ENCODE assay signal across 8 mouse cellular contexts in genomic region chr9:96887954-96888353, GRCm38 (mm10). TPM values are rescaled to one million over a fixed set of nuclear protein-coding genes. Genes with fewer than 3 reads are reported as not detected.
DNase-seq lines count a peak whose midpoint lies in the region; ATAC-seq and TF ChIP-seq lines count a peak whose summit lies in the region.

No protein-coding gene starts in this region.

- intact Hi-C loops in gastrocnemius, postnatal 14 days (cut with DNase I; ENCODE audit: low total_unique reads), result loop anchor here (2.0 kb wide), 1 partner anchor 47 kb away; no protein-coding TSS in a partner anchor

- TF ChIP-seq POLR2A in limb, embryonic 14.5 days (IDR thresholded peaks at IDR 0.05; ENCODE audit: borderline replicate concordance, extremely low read depth, insufficient read depth, insufficient read length), result no peak

- DNase-seq in lung, postnatal 4 days, result no peak
- no peak for DNase-seq in forebrain, embryonic 11.5 days (ENCODE audit: low spot score)
- DNase-seq in limb, embryonic 14.5 days (ENCODE audit: low spot score), result no peak
- no peak for DNase-seq in spleen, postnatal 14 days (ENCODE audit: low spot score in 2 of 2)
- DNase-seq in gastrocnemius, postnatal 14 days, result no peak
- DNase-seq in lung, postnatal 10 days, result no peak

- H3K9ac ChIP-seq in lung, embryonic 15.5 days, result no peak overlapping the region
- no peak overlapping the region for H3K9ac ChIP-seq in forebrain, embryonic 11.5 days (ENCODE audit: low read length)
- no peak overlapping the region for H3K9ac ChIP-seq in limb, embryonic 14.5 days (ENCODE audit: low read depth, low read length, severe bottlenecking)

- H3K4me3 ChIP-seq in lung, embryonic 15.5 days, result no peak overlapping the region
- H3K4me3 ChIP-seq in forebrain, embryonic 11.5 days (ENCODE audit: low read depth, low read length), result peak overlapping the region; percentile 53; the same call in 1 of the 2 replicates
- H3K4me3 ChIP-seq in limb, embryonic 14.5 days (replicated peaks; ENCODE audit: low read length), result peak overlapping the region; percentile 68; the same call in 1 of the 2 replicates

- 0 out of 2 replicates have a peak, but pooled peaks cover 7% of the 10 kb centered on the region for H3K4me1 ChIP-seq in lung, embryonic 15.5 days
- peaks cover 13% of the 10 kb centered on the region; the same call in 1 of the 2 replicates for H3K4me1 ChIP-seq in forebrain, embryonic 11.5 days (replicated peaks; ENCODE audit: control insufficient read depth, insufficient read depth, low read length)
- peaks cover 12% of the 10 kb centered on the region for H3K4me1 ChIP-seq in limb, embryonic 14.5 days (ENCODE audit: control insufficient read depth, insufficient read depth, low read length)

- no peaks in the 10 kb centered on the region for H3K36me3 ChIP-seq in lung, embryonic 15.5 days
- no peaks in the 10 kb centered on the region for H3K36me3 ChIP-seq in forebrain, embryonic 11.5 days (ENCODE audit: control insufficient read depth, insufficient read depth, low read length)
- H3K36me3 ChIP-seq in limb, embryonic 14.5 days (ENCODE audit: control insufficient read depth, insufficient read depth, low read length), result no peaks in the 10 kb centered on the region

- no peak overlapping the region for H3K27ac ChIP-seq in lung, embryonic 15.5 days
- H3K27ac ChIP-seq in forebrain, embryonic 11.5 days (ENCODE audit: low read depth, low read length), result no peak overlapping the region
- no peak overlapping the region for H3K27ac ChIP-seq in limb, embryonic 14.5 days (replicated peaks; ENCODE audit: low read depth, low read length)

- peaks cover 47% of the 10 kb centered on the region for H3K27me3 ChIP-seq in lung, embryonic 15.5 days
- H3K27me3 ChIP-seq in forebrain, embryonic 11.5 days (ENCODE audit: control insufficient read depth, insufficient read depth, low read length), result peaks cover 2% of the 10 kb centered on the region; the same call in 1 of the 2 replicates
- no peaks in the 10 kb centered on the region for H3K27me3 ChIP-seq in limb, embryonic 14.5 days (ENCODE audit: control insufficient read depth, insufficient read depth, low read length)

- 34% methylated on average over 6 of the region's 6 CpGs for WGBS in lung, embryonic 15.5 days
- 22% methylated on average over 6 of the region's 6 CpGs for WGBS in forebrain, embryonic 11.5 days
- 17% methylated on average over 6 of the region's 6 CpGs for WGBS in limb, embryonic 14.5 days

- peak overlapping the region; percentile 88 for H3K4me2 ChIP-seq in lung, embryonic 15.5 days
- H3K4me2 ChIP-seq in forebrain, embryonic 11.5 days (ENCODE audit: low read depth, low read length, severe bottlenecking), result peak overlapping the region; percentile 98
- peak overlapping the region; percentile 97; the same call in 1 of the 2 replicates for H3K4me2 ChIP-seq in limb, embryonic 14.5 days (replicated peaks; ENCODE audit: low read depth, low read length, severe bottlenecking)

- H3K9me3 ChIP-seq in lung, embryonic 15.5 days, result no peaks in the 10 kb centered on the region
- H3K9me3 ChIP-seq in forebrain, embryonic 11.5 days (ENCODE audit: control insufficient read depth, low read length), result no peaks in the 10 kb centered on the region
- no peaks in the 10 kb centered on the region for H3K9me3 ChIP-seq in limb, embryonic 14.5 days (ENCODE audit: control insufficient read depth, low read length)

- ATAC-seq in lung, embryonic 15.5 days (ENCODE audit: borderline replicate concordance, extremely low read depth, low FRiP score, low TSS enrichment), result no peak
- ATAC-seq in forebrain, embryonic 11.5 days (replicated peaks; ENCODE audit: low FRiP score), result no peak; the same call in 1 of the 2 replicates
- no peak for ATAC-seq in limb, embryonic 14.5 days (ENCODE audit: low FRiP score, low read depth)
- ATAC-seq in granulocyte monocyte progenitor cell, adult 5-6 weeks (replicated peaks; ENCODE audit: poor library complexity, severe bottlenecking), result no peak

RNA-seq across cellular contexts. Expression of gene Pxylp1, which starts 4.5 kb away (rescaled TPM):
- 15.0 and 16.2 TPM in 2 replicates for polyA plus RNA-seq in lung, embryonic 15.5 days (2015; fragmentation: Nextera tagmentation; extraction: Ambion mirVana)
- 34.0 and 39.0 TPM in 2 replicates for polyA plus RNA-seq in forebrain, embryonic 11.5 days (2014; fragmentation: Nextera tagmentation; extraction: Ambion mirVana)
- polyA plus RNA-seq in limb, embryonic 14.5 days (2012; rRNA removed), result 26.0 and 29.7 TPM in 2 replicates
- 27.7 and 29.3 TPM in 2 replicates for polyA plus RNA-seq in limb, embryonic 14.5 days (2014; fragmentation: Nextera tagmentation; extraction: Ambion mirVana)
- 1 to 10 TPM; 2.2 to 2.4 TPM for total RNA-seq in gastrocnemius, postnatal 14 days (2021)
- total RNA-seq in granulocyte monocyte progenitor cell, adult 5-6 weeks (2014; fragmentation: Nextera tagmentation), result 78.2 and 85.4 TPM in 2 replicates
- 60.4 and 80.7 TPM in 2 replicates for total RNA-seq in granulocyte monocyte progenitor cell, adult 5-6 weeks (2017)
